ENCODE assay signal across 29 mouse cellular contexts in the genomic region with DNA sequence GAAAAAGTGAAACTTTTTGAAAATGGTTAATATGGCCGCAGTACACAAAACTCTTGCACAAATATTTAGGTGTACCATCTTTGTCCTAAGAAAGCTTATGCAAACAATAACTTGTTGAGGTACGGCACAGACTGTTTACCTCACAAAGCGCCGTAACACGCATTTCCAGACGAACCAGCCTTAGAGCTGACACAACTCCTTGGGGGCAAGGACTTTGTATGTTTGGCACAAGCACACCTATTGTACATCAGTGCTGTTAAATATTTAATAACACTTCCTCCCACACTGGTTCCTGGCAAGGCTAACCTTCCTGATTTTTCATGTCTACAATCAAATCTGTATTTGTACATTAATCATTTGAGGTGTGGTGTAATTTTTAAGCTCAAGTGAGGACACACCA.
DNase-seq lines count a peak whose midpoint lies in the region; ATAC-seq and TF ChIP-seq lines count a peak whose summit lies in the region.
"Had no signal": no experiment of that assay in that cellular context is flagged by ENCODE, and none has a peak within 500 bp of the region (broad histone marks: within the 10 kb centered on the region; RNA-seq: fewer than 3 reads in every experiment).

No protein-coding gene starts in this region.

- 87% methylated on average over 6 of the region's 6 CpGs for WGBS in heart, embryonic 11.5 days (ENCODE audit: insufficient replicate concordance)
- 44% methylated on average over 6 of the region's 6 CpGs for WGBS in lung, adult 2 months
- WGBS in stomach, postnatal 0 days: 43% methylated on average over 6 of the region's 6 CpGs

- H3K9me3 ChIP-seq in heart, embryonic 11.5 days (replicated peaks; ENCODE audit: control insufficient read depth, low read length): no peaks in the 10 kb centered on the region
- H3K9me3 ChIP-seq in stomach, postnatal 0 days (ENCODE audit: control insufficient read depth, low read length): no peaks in the 10 kb centered on the region
- H3K9me3 ChIP-seq: embryonic facial prominence, embryonic 15.5 days; hindbrain, embryonic 13.5 days; limb, embryonic 10.5 days; limb, embryonic 15.5 days; liver, embryonic 13.5 days; midbrain, embryonic 13.5 days; neural tube, embryonic 13.5 days had no signal

- peak; percentile 65 for TF ChIP-seq EP300 in stomach, postnatal 0 days (optimal IDR thresholded peaks at IDR 0.05)

- DNase-seq in heart, adult 11 months: peak; percentile 91
- DNase-seq in lung, adult 18-20 months: peak; percentile 10 to 24
- no peak for DNase-seq in lung, adult 2 months
- peak; percentile 80 for DNase-seq in fat pad, adult 2 months (ENCODE audit: extremely low read depth, low read depth, low spot score)
- peak; percentile 57 for DNase-seq in stomach, postnatal 0 days (ENCODE audit: low spot score)
- no peak for DNase-seq in embryo, embryonic 10.5 days (ENCODE audit: low spot score)
- DNase-seq: adrenal gland, postnatal 10 days; cerebellum, adult 11 months; cerebellum, adult 9-11 months; gastrocnemius, postnatal 25 days; heart, postnatal 14 days; kidney, adult 8-10 months; liver, embryonic 13.5 days; lung, embryonic 14.5 days; right cerebral cortex, postnatal 4 days; thymus, postnatal 14 days had no signal

- no peak for ATAC-seq in heart, embryonic 11.5 days (replicated peaks; ENCODE audit: insufficient number of reproducible peaks, low FRiP score, low TSS enrichment)
- ATAC-seq in stomach, postnatal 0 days (ENCODE audit: low FRiP score, low TSS enrichment): peak; percentile 58
- ATAC-seq: forebrain, embryonic 13.5 days; intestine, embryonic 16.5 days; midbrain, embryonic 13.5 days; Patski had no signal

- no peak overlapping the region for H3K9ac ChIP-seq in heart, embryonic 11.5 days (ENCODE audit: low read depth, low read length)
- H3K9ac ChIP-seq in stomach, postnatal 0 days (ENCODE audit: low read length): no peak overlapping the region
- H3K9ac ChIP-seq: embryonic facial prominence, embryonic 15.5 days; forebrain, embryonic 13.5 days; heart, embryonic 12.5 days; hindbrain, embryonic 13.5 days; limb, embryonic 15.5 days; liver, embryonic 13.5 days; lung, embryonic 14.5 days; midbrain, embryonic 13.5 days; neural tube, embryonic 13.5 days had no signal

- no peak overlapping the region for H3K4me2 ChIP-seq in heart, embryonic 11.5 days
- peak overlapping the region; percentile 21; the same call in 1 of the 2 replicates for H3K4me2 ChIP-seq in stomach, postnatal 0 days (replicated peaks; ENCODE audit: low read depth)
- H3K4me2 ChIP-seq: embryonic facial prominence, embryonic 15.5 days; forebrain, embryonic 13.5 days; heart, embryonic 12.5 days; hindbrain, embryonic 13.5 days; limb, embryonic 15.5 days; liver, embryonic 13.5 days; lung, embryonic 14.5 days; midbrain, embryonic 13.5 days; neural tube, embryonic 13.5 days had no signal

- H3K27ac ChIP-seq in heart, embryonic 11.5 days (ENCODE audit: low read depth, low read length): no peak overlapping the region
- no peak overlapping the region for H3K27ac ChIP-seq in stomach, postnatal 0 days (replicated peaks)
- H3K27ac ChIP-seq: embryonic facial prominence, embryonic 15.5 days; forebrain, embryonic 13.5 days; hindbrain, embryonic 13.5 days; kidney, postnatal 0 days; limb, embryonic 10.5 days; limb, embryonic 15.5 days; liver, embryonic 13.5 days; macrophage; midbrain, embryonic 13.5 days; neural tube, embryonic 13.5 days had no signal

- H3K4me1 ChIP-seq in heart, embryonic 11.5 days (ENCODE audit: control insufficient read depth, insufficient read depth, low read length): no peaks in the 10 kb centered on the region
- H3K4me1 ChIP-seq in lung, adult 2 months (ENCODE audit: control insufficient read depth, insufficient read depth, low read length): no peaks in the 10 kb centered on the region; the same call in 1 of the 2 replicates
- H3K4me1 ChIP-seq in stomach, postnatal 0 days (replicated peaks; ENCODE audit: control insufficient read depth, insufficient read depth): no peaks in the 10 kb centered on the region
- H3K4me1 ChIP-seq: embryonic facial prominence, embryonic 15.5 days; forebrain, embryonic 13.5 days; heart, embryonic 12.5 days; hindbrain, embryonic 13.5 days; limb, embryonic 10.5 days; limb, embryonic 15.5 days; liver, embryonic 13.5 days; midbrain, embryonic 13.5 days; neural tube, embryonic 13.5 days had no signal

- H3K36me3 ChIP-seq in heart, embryonic 11.5 days (ENCODE audit: control insufficient read depth, insufficient read depth, low read length): no peaks in the 10 kb centered on the region
- no peaks in the 10 kb centered on the region for H3K36me3 ChIP-seq in stomach, postnatal 0 days (ENCODE audit: control insufficient read depth, insufficient read depth, low read length)
- H3K36me3 ChIP-seq: embryonic facial prominence, embryonic 15.5 days; hindbrain, embryonic 13.5 days; limb, embryonic 10.5 days; limb, embryonic 15.5 days; liver, embryonic 13.5 days; midbrain, embryonic 13.5 days had no signal

- TF ChIP-seq POLR2A in lung, adult 2 months (IDR thresholded peaks at IDR 0.05; ENCODE audit: borderline replicate concordance, extremely low read depth, low read depth, low read length): no peak

- no peaks in the 10 kb centered on the region for H3K27me3 ChIP-seq in heart, embryonic 11.5 days (ENCODE audit: control insufficient read depth, insufficient read depth, low read length)
- H3K27me3 ChIP-seq in stomach, postnatal 0 days (ENCODE audit: control insufficient read depth, insufficient read depth, low read length): no peaks in the 10 kb centered on the region
- H3K27me3 ChIP-seq: embryonic facial prominence, embryonic 15.5 days; forebrain, embryonic 13.5 days; heart, embryonic 12.5 days; hindbrain, embryonic 13.5 days; limb, embryonic 15.5 days; liver, embryonic 13.5 days; midbrain, embryonic 13.5 days; neural tube, embryonic 13.5 days; Patski had no signal

- no peak overlapping the region for H3K4me3 ChIP-seq in heart, embryonic 11.5 days (ENCODE audit: low read depth, low read length)
- H3K4me3 ChIP-seq in lung, adult 2 months (replicated peaks; ENCODE audit: extremely low read depth, low read depth, low read length): no peak overlapping the region
- no peak overlapping the region for H3K4me3 ChIP-seq in stomach, postnatal 0 days (ENCODE audit: low read depth, low read length)
- H3K4me3 ChIP-seq: embryonic facial prominence, embryonic 15.5 days; forebrain, embryonic 13.5 days; heart, embryonic 12.5 days; hindbrain, embryonic 13.5 days; limb, embryonic 10.5 days; limb, embryonic 15.5 days; liver, embryonic 13.5 days; midbrain, embryonic 13.5 days; neural tube, embryonic 13.5 days had no signal

- TF ChIP-seq CTCF in lung, adult 2 months (IDR thresholded peaks at IDR 0.05; ENCODE audit: insufficient read depth, low read length): no peak
- TF ChIP-seq CTCF in stomach, postnatal 0 days (IDR thresholded peaks at IDR 0.05; ENCODE audit: low read depth): no peak

Comparison
In these comparisons a context has a peak if more than half of its experiments do, and no peak if none do; other contexts are left out.
1. DNase-seq: peak in heart, adult 11 months (single experiment), lung, adult 18-20 months (2 of 2), fat pad, adult 2 months (single experiment) and stomach, postnatal 0 days (single experiment); none in lung, adult 2 months (single experiment) and embryo, embryonic 10.5 days (single experiment).